Mouse (Mus musculus): ENCODE data around the gene Susd4. TPM values are rescaled to one million over a fixed set of nuclear protein-coding genes. Genes with fewer than 3 reads are reported as not detected.

Gene Susd4
- 6.7 TPM for total RNA-seq (2023)

DNA sequence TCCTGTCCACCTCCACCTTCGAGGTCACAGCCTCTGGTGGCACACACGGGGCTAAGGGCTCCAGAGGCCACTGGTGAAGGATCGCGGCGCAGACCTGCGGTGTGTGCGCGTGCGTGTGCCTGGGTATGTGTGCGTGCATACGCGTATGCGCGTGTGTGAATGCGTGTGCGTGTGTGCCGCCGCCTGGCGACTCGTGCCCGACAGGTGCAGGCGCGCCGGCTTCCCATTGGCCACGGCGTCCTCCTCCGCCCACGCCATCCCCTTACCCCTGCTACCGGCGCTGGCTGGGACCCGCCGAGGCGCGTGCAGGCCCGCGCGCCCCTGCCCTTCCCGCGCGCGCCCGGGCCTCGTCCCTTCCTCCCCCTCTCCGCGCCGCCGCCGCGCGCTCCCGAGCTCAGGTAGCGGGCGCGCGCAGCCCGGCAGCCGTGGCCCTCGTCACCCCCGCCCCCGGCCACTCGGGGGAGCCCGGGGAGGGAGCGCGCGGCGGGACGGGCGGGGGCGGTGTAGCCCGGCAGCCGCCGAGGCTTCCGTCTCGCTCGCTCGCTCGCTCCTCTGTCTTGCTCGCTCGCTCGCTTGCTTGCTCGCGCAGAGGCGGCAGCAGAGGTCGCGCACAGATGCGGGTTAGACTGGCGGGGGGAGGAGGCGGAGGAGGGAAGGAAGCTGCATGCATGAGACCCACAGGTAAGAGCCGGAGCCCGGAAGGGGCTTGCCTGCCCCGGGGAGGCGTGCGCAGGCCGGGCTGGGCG lies at the start of gene Susd4:
TSS of gene Susd4 (plus strand) at position 145 of the 746 bp plus-strand sequence.

DNA sequence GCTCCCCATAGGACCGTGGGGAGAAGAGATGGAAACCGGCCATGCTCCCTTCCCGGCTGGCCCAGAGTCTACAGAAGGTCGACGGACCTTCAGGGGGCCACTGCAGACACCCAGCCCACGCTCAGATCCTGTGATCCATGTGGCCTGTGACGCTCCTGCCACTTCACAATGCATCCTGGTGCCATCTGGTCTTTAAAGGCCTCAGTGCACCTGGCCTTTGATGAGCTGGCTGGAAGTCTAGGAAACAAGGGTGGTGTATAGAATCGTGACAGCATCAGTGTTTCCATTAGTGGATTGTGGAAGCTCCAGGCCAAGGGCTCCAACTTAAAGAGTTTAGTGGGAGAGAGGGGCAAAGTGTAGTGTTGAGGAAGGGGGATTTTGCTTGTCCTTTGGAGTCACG lies 14.6 kb upstream of the Susd4 start, which contains the start of gene Ccdc185:
TSS of gene Ccdc185 (minus strand) at position 101 of the 400 bp plus-strand sequence.

Other genes with a start within 250 kb of the Susd4 start
- 74.5 TPM for gene Capn2, start 246.3 kb upstream of the Susd4 start, total RNA-seq (2023)
- not detected for gene Capn8, start 198.9 kb upstream of the Susd4 start, total RNA-seq (2023)
- not detected for gene Ccdc185, start 14.7 kb upstream of the Susd4 start, total RNA-seq (2023)
- gene Tlr5, start 190.9 kb downstream of the Susd4 start, total RNA-seq (2023) = not detected

All from CD4-positive naive resting alpha-beta T cell, adult 57 days (primary cell).